8 mouse cellular contexts compared by ENCODE assay signal in the genomic region with DNA sequence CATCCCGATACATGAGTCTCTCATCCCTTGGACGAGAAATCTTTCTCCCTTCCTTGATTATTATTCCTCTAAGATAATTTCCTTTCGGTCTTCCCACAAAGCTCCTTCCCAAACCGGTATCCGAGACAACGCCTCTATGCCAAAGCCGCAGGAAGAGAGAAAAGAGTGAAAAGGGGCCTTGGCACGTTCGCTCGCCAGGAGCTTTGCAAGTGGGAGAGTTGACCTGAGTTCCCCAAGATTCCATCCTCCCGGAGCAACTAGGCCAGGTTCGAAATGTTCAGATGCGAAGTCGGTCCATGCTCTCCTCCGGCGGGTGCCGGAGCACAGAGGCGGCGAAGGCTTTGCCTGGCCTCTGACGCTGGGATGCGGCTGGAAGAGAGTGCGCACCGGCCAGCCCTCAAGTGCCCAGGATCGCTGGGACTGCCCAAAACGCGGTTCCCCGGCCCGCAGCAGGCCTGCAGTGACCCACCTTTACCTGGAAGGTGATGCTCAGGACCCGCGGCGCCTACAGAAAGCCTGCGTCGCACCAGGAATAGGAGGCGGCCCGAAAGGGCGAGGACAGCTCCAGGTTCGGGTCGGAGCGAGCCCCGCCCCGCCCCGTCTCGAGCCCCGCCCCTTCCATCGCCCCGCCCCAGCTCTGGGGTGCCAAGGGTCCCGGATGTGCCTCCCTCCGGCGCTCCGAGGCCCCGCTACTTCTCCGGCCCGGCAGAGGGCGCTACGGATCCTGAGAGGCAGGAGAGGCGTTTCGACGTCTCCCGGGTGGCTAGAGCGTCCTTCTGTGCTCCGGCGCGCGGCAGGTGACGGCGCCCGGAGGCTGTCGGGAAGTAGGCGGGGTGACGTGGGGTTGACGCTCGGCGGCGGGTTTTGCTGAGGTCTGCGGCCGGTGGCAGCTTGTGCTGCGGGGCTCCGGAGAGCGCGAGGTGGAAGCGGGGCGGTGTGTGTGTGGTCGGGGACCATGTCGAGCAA. TPM values are rescaled to one million over a fixed set of nuclear protein-coding genes. Genes with fewer than 3 reads are reported as not detected.
A peak's percentile ranks its signal among the peaks of the same experiment; 100 is the strongest.
DNase-seq lines count a peak whose midpoint lies in the region; ATAC-seq and TF ChIP-seq lines count a peak whose summit lies in the region.

A gene (minus strand): TSS at position 623 of the 966 bp plus-strand sequence.
A gene (plus strand): TSS at position 827 of the 966 bp plus-strand sequence.

- TF ChIP-seq POLR2A in MEL (IDR thresholded peaks at IDR 0.05; ENCODE audit: control insufficient read depth in 1 of 2, insufficient read depth in 1 of 2, low read depth in 1 of 2, low read length in 2 of 2, poor library complexity in 1 of 2) = peak; percentile 79 to 92
- peak; percentile 63 for TF ChIP-seq POLR2A in cerebellum, adult 2 months (IDR thresholded peaks at IDR 0.05; ENCODE audit: borderline replicate concordance, insufficient read depth, low read length)

- no peaks in the 10 kb centered on the region for H3K27me3 ChIP-seq in MEL (ENCODE audit: control insufficient read depth in 1 of 2, insufficient read depth in 2 of 2, low read length in 2 of 2)
- no peaks in the 10 kb centered on the region for H3K27me3 ChIP-seq in cerebellum, adult 2 months (ENCODE audit: control insufficient read depth, insufficient read depth, low read length)
- H3K27me3 ChIP-seq in forebrain, postnatal 0 days (ENCODE audit: insufficient read depth, low read length) = no peaks in the 10 kb centered on the region
- H3K27me3 ChIP-seq in lung, embryonic 16.5 days (ENCODE audit: control insufficient read depth, insufficient read depth, low read depth, low read length) = no peaks in the 10 kb centered on the region

- TF ChIP-seq CTCF in MEL (IDR thresholded peaks at IDR 0.05 in 2 of 3, conservative IDR thresholded peaks at IDR 0.05 in 1 of 3; ENCODE audit: control insufficient read depth in 1 of 3, insufficient read depth in 1 of 3, low read depth in 2 of 3, low read length in 3 of 3, poor library complexity in 1 of 3, severe bottlenecking in 1 of 3) = peak; percentile 44 to 94 (median 89); a peak in 5 of 6 replicates
- peak; percentile 77 for TF ChIP-seq CTCF in cerebellum, adult 2 months (IDR thresholded peaks at IDR 0.05; ENCODE audit: borderline replicate concordance, insufficient read depth, low read depth, low read length)
- TF ChIP-seq CTCF in forebrain, postnatal 0 days (IDR thresholded peaks at IDR 0.05; ENCODE audit: low read depth) = peak; percentile 97

- H3K79me2 ChIP-seq in MEL (ENCODE audit: control insufficient read depth, insufficient read depth, low read length, poor library complexity) = peaks cover 31% of the 10 kb centered on the region

- peak; percentile 97 for ATAC-seq in forebrain, postnatal 0 days
- ATAC-seq in hematopoietic stem cell, adult 5-6 weeks (replicated peaks in 1 of 2; ENCODE audit: insufficient read depth in 1 of 2, low FRiP score in 2 of 2, low TSS enrichment in 1 of 2, low read depth in 1 of 2, poor library complexity in 2 of 2, severe bottlenecking in 2 of 2) = peak; percentile 90 to 92
- ATAC-seq in lung, embryonic 16.5 days (ENCODE audit: low read depth) = peak; percentile 95

- H3K4me3 ChIP-seq in MEL (ENCODE audit: control insufficient read depth in 1 of 2, insufficient read depth in 1 of 2, low read depth in 2 of 2, low read length in 2 of 2) = peak within 1 kb of the TSS; percentile 72 to 90
- peak within 1 kb of the TSS; percentile 93 for H3K4me3 ChIP-seq in cerebellum, adult 2 months (replicated peaks; ENCODE audit: insufficient read depth, low read depth, low read length)
- peak within 1 kb of the TSS; percentile 90 for H3K4me3 ChIP-seq in forebrain, postnatal 0 days (ENCODE audit: low read depth, low read length)
- H3K4me3 ChIP-seq in lung, embryonic 16.5 days (ENCODE audit: low read length) = peak within 1 kb of the TSS; percentile 94

- peaks cover 7 to 32% of the 10 kb centered on the region in 2 experiments for H3K36me3 ChIP-seq in MEL (ENCODE audit: control insufficient read depth in 1 of 2, insufficient read depth in 2 of 2, low read length in 2 of 2)
- no peaks in the 10 kb centered on the region for H3K36me3 ChIP-seq in forebrain, postnatal 0 days (ENCODE audit: insufficient read depth)
- no peaks in the 10 kb centered on the region for H3K36me3 ChIP-seq in lung, embryonic 16.5 days (ENCODE audit: control insufficient read depth, insufficient read depth, low read length)

- peak; percentile 98 for DNase-seq in MEL (ENCODE audit: low read depth, low spot score)
- DNase-seq in cerebellum, adult 2 months = peak; percentile 98 to 99
- DNase-seq in forebrain, postnatal 0 days = peak; percentile 99
- peak; percentile 89 for DNase-seq in layer of hippocampus, adult 9-10 months (ENCODE audit: low spot score)
- DNase-seq in ovary, postnatal 10 days (ENCODE audit: low spot score) = peak; percentile 94
- DNase-seq in thymus, postnatal 10 days (ENCODE audit: low spot score in 2 of 2) = peak; percentile 98 to 99

- no peaks in the 10 kb centered on the region for H3K9me3 ChIP-seq in MEL (replicated peaks; ENCODE audit: insufficient read depth, low read length)
- no peaks in the 10 kb centered on the region for H3K9me3 ChIP-seq in forebrain, postnatal 0 days (ENCODE audit: low read length)
- no peaks in the 10 kb centered on the region for H3K9me3 ChIP-seq in lung, embryonic 16.5 days (ENCODE audit: control insufficient read depth, low read length)

- peaks cover 0 to 13% of the 10 kb centered on the region in 2 experiments; a peak in 2 of 4 replicates for H3K4me1 ChIP-seq in MEL (ENCODE audit: control insufficient read depth in 1 of 2, insufficient read depth in 2 of 2, low read length in 2 of 2)
- H3K4me1 ChIP-seq in cerebellum, adult 2 months (ENCODE audit: control insufficient read depth, insufficient read depth, low read length) = peaks cover 9% of the 10 kb centered on the region; the same call in 1 of the 2 replicates
- peaks cover 16% of the 10 kb centered on the region; the same call in 1 of the 2 replicates for H3K4me1 ChIP-seq in forebrain, postnatal 0 days (ENCODE audit: insufficient read depth)
- H3K4me1 ChIP-seq in lung, embryonic 16.5 days (replicated peaks; ENCODE audit: control insufficient read depth, insufficient read depth, low read length) = peaks cover 6% of the 10 kb centered on the region

- H3K4me2 ChIP-seq in forebrain, postnatal 0 days (ENCODE audit: low read depth) = peak within 1 kb of the TSS; percentile 86
- peak within 1 kb of the TSS; percentile 90 for H3K4me2 ChIP-seq in lung, embryonic 16.5 days (ENCODE audit: low read depth, low read length)

- TF ChIP-seq EP300 in MEL (IDR thresholded peaks at IDR 0.05; ENCODE audit: low read depth in 1 of 2, low read length in 2 of 2) = 0 out of 4 replicates have a peak, but pooled peaks of 1 of the 2 experiments have one; percentile 32

- H3K27ac ChIP-seq in MEL (ENCODE audit: control insufficient read depth, low read depth, low read length) = peak within 1 kb of the TSS; percentile 85
- H3K27ac ChIP-seq in cerebellum, adult 2 months (ENCODE audit: insufficient read depth, low read length) = peak within 1 kb of the TSS; percentile 55
- H3K27ac ChIP-seq in forebrain, postnatal 0 days (ENCODE audit: low read depth, low read length) = peak within 1 kb of the TSS; percentile 82
- peak within 1 kb of the TSS; percentile 80 for H3K27ac ChIP-seq in lung, embryonic 16.5 days (ENCODE audit: low read length)

- WGBS in cerebellum, adult 2 months = under 1% methylated on average over 84 of the region's 84 CpGs
- WGBS in forebrain, postnatal 0 days = 2% methylated on average over 81 of the region's 84 CpGs
- WGBS in lung, embryonic 16.5 days = 0% methylated on average over 81 of the region's 84 CpGs

- H3K9ac ChIP-seq in MEL (ENCODE audit: control insufficient read depth, low read depth, low read length, poor library complexity, severe bottlenecking) = peak within 1 kb of the TSS; percentile 92
- peak within 1 kb of the TSS; percentile 92 for H3K9ac ChIP-seq in forebrain, postnatal 0 days
- peak within 1 kb of the TSS; percentile 92 for H3K9ac ChIP-seq in lung, embryonic 16.5 days (ENCODE audit: low read length)

- TF ChIP-seq RAD21 in MEL (IDR thresholded peaks at IDR 0.05; ENCODE audit: low read depth, low read length) = no peak

TF ChIP-seq in MEL, 35 proteins besides CTCF, POLR2A, EP300 and RAD21 (continues in another document):
- TF ChIP-seq E2F4 (IDR thresholded peaks at IDR 0.05; ENCODE audit: borderline replicate concordance, low read depth, low read length) = no peak
- no peak for TF ChIP-seq JUND (IDR thresholded peaks at IDR 0.05; ENCODE audit: low read depth, low read length)
- TF ChIP-seq MYC (IDR thresholded peaks at IDR 0.05; ENCODE audit: low read depth, low read length) = no peak
- TF ChIP-seq MEF2A (IDR thresholded peaks at IDR 0.05; ENCODE audit: extremely low read depth, insufficient replicate concordance, low read depth, low read length, poor library complexity, severe bottlenecking) = peak; percentile 67; the same call in 1 of the 2 replicates
- no peak for TF ChIP-seq POLR2AphosphoS5 (IDR thresholded peaks at IDR 0.05; ENCODE audit: borderline replicate concordance, low read depth, low read length)
- TF ChIP-seq KAT2A (conservative IDR thresholded peaks at IDR 0.05; ENCODE audit: low read depth, low read length) = peak; percentile 85; the same call in 1 of the 2 replicates
- peak; percentile 82 for TF ChIP-seq USF1 (IDR thresholded peaks at IDR 0.05; ENCODE audit: low read depth, low read length)
- TF ChIP-seq MYB (IDR thresholded peaks at IDR 0.05; ENCODE audit: low read depth, low read length) = peak; percentile 29; the same call in 1 of the 2 replicates
- no peak for TF ChIP-seq TAL1 (IDR thresholded peaks at IDR 0.05; ENCODE audit: low read length)

RNA-seq across cellular contexts. Expression of the first gene that starts in this region (rescaled TPM):
- 4.6 and 5.5 TPM in 2 replicates for total RNA-seq in MEL (2012; rRNA removed)
- 1 to 10 TPM in 1 of 2 experiments, not detected in 1; 4.5 TPM for polyA plus RNA-seq in MEL (2012; ENCODE audit: insufficient read depth in 1 of 2, insufficient read length in 2 of 2, low read depth in 1 of 2, low replicate concordance in 2 of 2, missing spikeins in 1 of 2)
- 18.8 and 19.5 TPM in 2 replicates for polyA plus RNA-seq in cerebellum, adult 2 months (2012; rRNA removed)
- 58.9 and 59.6 TPM in 2 replicates for total RNA-seq in forebrain, postnatal 0 days (2014; rRNA removed)
- polyA plus RNA-seq in forebrain, postnatal 0 days (2015; fragmentation: Nextera tagmentation; extraction: Ambion mirVana) = 22.3 and 31.4 TPM in 2 replicates
- 11.3 and 13.6 TPM in 2 replicates for total RNA-seq in hematopoietic stem cell, adult 5-6 weeks (2017)
- polyA plus RNA-seq in lung, embryonic 16.5 days (2015; fragmentation: Nextera tagmentation; extraction: Ambion mirVana) = 20.3 and 20.4 TPM in 2 replicates

RNA-seq across cellular contexts. Expression of the second gene that starts in this region (rescaled TPM):
- 110 and 116 TPM in 2 replicates for total RNA-seq in MEL (2012; rRNA removed)
- 100 to 1,000 TPM in 1 of 2 experiments, 10 to 100 TPM in 1; 86.5 to 154 TPM for polyA plus RNA-seq in MEL (2012; ENCODE audit: insufficient read depth in 1 of 2, insufficient read length in 2 of 2, low read depth in 1 of 2, low replicate concordance in 2 of 2, missing spikeins in 1 of 2)
- 33.8 and 38.9 TPM in 2 replicates for polyA plus RNA-seq in cerebellum, adult 2 months (2012; rRNA removed)
- total RNA-seq in forebrain, postnatal 0 days (2014; rRNA removed) = 17.2 and 18.0 TPM in 2 replicates
- polyA plus RNA-seq in forebrain, postnatal 0 days (2015; fragmentation: Nextera tagmentation; extraction: Ambion mirVana) = 61.7 and 66.8 TPM in 2 replicates
- 156 and 159 TPM in 2 replicates for total RNA-seq in hematopoietic stem cell, adult 5-6 weeks (2017)
- polyA plus RNA-seq in lung, embryonic 16.5 days (2015; fragmentation: Nextera tagmentation; extraction: Ambion mirVana) = 81.7 and 89.3 TPM in 2 replicates

Comparison
In these comparisons a context has a peak if more than half of its experiments do, and no peak if none do; other contexts are left out.
1. Peak in every context shown above with its lines: DNase-seq, ATAC-seq, H3K4me3 ChIP-seq and H3K27ac ChIP-seq.